Mouse (Mus musculus) small intestine, adult 2 months (tissue): ENCODE measurements around the gene 5730522E02Rik. TPM values are rescaled to one million over a fixed set of nuclear protein-coding genes. Genes with fewer than 3 reads are reported as not detected.

Experiments used
- H3K27ac ChIP-seq: fragments of 200-500 bp; 2 replicates; pipeline ENCODE4 v1.5.1; 2012; ENCODE audit warnings: low read depth, low read length, control low read depth, inconsistent platforms; ENCODE audit not compliant: insufficient read depth
- H3K27me3 ChIP-seq: fragments of 200-500 bp; 2 replicates; pipeline ENCODE4 v1.6.1; 2012; ENCODE audit warnings: mild to moderate bottlenecking, moderate library complexity, low read length, inconsistent platforms; ENCODE audit not compliant: control insufficient read depth, insufficient read depth
- H3K36me3 ChIP-seq: fragments of 200-500 bp; 2 replicates; pipeline ENCODE4 v1.6.1; 2012; ENCODE audit warnings: mild to moderate bottlenecking, low read length, control low read depth, inconsistent platforms; ENCODE audit not compliant: control insufficient read depth, insufficient read depth
- H3K4me1 ChIP-seq: fragments of 200-500 bp; 2 replicates; pipeline ENCODE4 v1.6.1; 2012; ENCODE audit warnings: low read length, inconsistent platforms, mixed read lengths; ENCODE audit not compliant: control insufficient read depth, insufficient read depth, insufficient read length
- H3K4me3 ChIP-seq: fragments of 200-500 bp; 2 replicates; pipeline ENCODE4 v1.5.1; 2012; ENCODE audit warnings: low read depth, mild to moderate bottlenecking, control low read depth, inconsistent platforms, low read length, moderate library complexity
- CTCF ChIP-seq: fragments of 200-500 bp; IDR thresholded peaks from 2 replicates; pipeline ENCODE4 v1.5.1; 2012; ENCODE audit warnings: low read depth, mild to moderate bottlenecking, control low read depth, inconsistent platforms, low read length, moderate library complexity, mixed read lengths; ENCODE audit not compliant: insufficient replicate concordance, insufficient read length; ENCODE audit errors: extremely low read depth
- POLR2A ChIP-seq: fragments of 200-500 bp; IDR thresholded peaks from 2 replicates; pipeline ENCODE4 v1.6.1; 2012; ENCODE audit warnings: low read depth, mild to moderate bottlenecking, control low read depth, inconsistent platforms, low read length, moderate library complexity
- WGBS: fragments of 180-500 bp; shearing (Covaris S2); methylation state at CpG from one replicate; pipeline ENCODE4 v1.1.7; 2018; 5-methylcytosine and 5-hydroxymethylcytosine counted together
- polyA plus RNA-seq: library from polyadenylated mRNA; depleted of rRNA; stranded (reverse); fragments of >200 nt; gene quantifications from 2 replicates; pipeline ENCODE4 v1.2.3, GENCODE M21; 2012

The 5730522E02Rik gene
- polyA plus RNA-seq, 1 experiment: not detected

- Histone ChIP-seq H3K4me1 (no peaks in the 10 kb centered on the region), H3K27ac (no peak overlapping the region), H3K27me3 (no peaks in the 10 kb centered on the region), H3K4me3 (no peak overlapping the region), H3K36me3 (no peaks in the 10 kb centered on the region)
- 67% methylated on average over 2 of the region's 2 CpGs for WGBS
- TF ChIP-seq CTCF: no peak
- no peak for TF ChIP-seq POLR2A
Measured at GRCm38 (mm10) chr11:26013527-26013926, 197.0 kb downstream of the 5730522E02Rik start.

- TF ChIP-seq POLR2A (no peak), CTCF (no peak)
- H3K27ac ChIP-seq: no peak overlapping the region
- no peaks in the 10 kb centered on the region for H3K36me3 ChIP-seq
- no peak overlapping the region for H3K4me3 ChIP-seq
- WGBS: 69% methylated on average over 4 of the region's 4 CpGs
- no peaks in the 10 kb centered on the region for H3K27me3 ChIP-seq
- no peaks in the 10 kb centered on the region for H3K4me1 ChIP-seq
Measured at GRCm38 (mm10) chr11:26004018-26004417, 206.5 kb downstream of the 5730522E02Rik start.

GRCm38 (mm10) chr11:25999738-26000137 lies 210.8 kb downstream of the 5730522E02Rik start:
- no peaks in the 10 kb centered on the region for H3K36me3 ChIP-seq
- no peak overlapping the region for H3K27ac ChIP-seq
- no peak overlapping the region for H3K4me3 ChIP-seq
- no peaks in the 10 kb centered on the region for H3K4me1 ChIP-seq
- no peak for TF ChIP-seq POLR2A
- TF ChIP-seq CTCF: no peak
- H3K27me3 ChIP-seq: no peaks in the 10 kb centered on the region
- 85% methylated on average over 5 of the region's 5 CpGs for WGBS

- H3K27ac ChIP-seq: no peak overlapping the region
- no peaks in the 10 kb centered on the region for H3K36me3 ChIP-seq
- TF ChIP-seq POLR2A (no peak), CTCF (no peak)
Measured at GRCm38 (mm10) chr11:25997469-25997868, 213.1 kb downstream of the 5730522E02Rik start.

GRCm38 (mm10) chr11:25994128-25994527 lies 216.4 kb downstream of the 5730522E02Rik start:
- no peak for TF ChIP-seq CTCF
- no peak for TF ChIP-seq POLR2A
- Histone ChIP-seq H3K36me3 (no peaks in the 10 kb centered on the region), H3K4me3 (no peak overlapping the region), H3K27ac (no peak overlapping the region), H3K27me3 (no peaks in the 10 kb centered on the region), H3K4me1 (no peaks in the 10 kb centered on the region)
- WGBS: 56% methylated on average over 2 of the region's 2 CpGs

More at GRCm38 (mm10) chr11:25997469-25997868, 213.1 kb downstream of the 5730522E02Rik start:
- H3K4me1 ChIP-seq: no peaks in the 10 kb centered on the region
- 87% methylated on average over 4 of the region's 4 CpGs for WGBS
- no peak overlapping the region for H3K4me3 ChIP-seq
- no peaks in the 10 kb centered on the region for H3K27me3 ChIP-seq

- 87% methylated on average over 1 of the region's 1 CpGs for WGBS
- H3K27ac ChIP-seq: no peak overlapping the region
- TF ChIP-seq CTCF (no peak), POLR2A (no peak)
- H3K36me3 ChIP-seq: no peaks in the 10 kb centered on the region
- H3K27me3 ChIP-seq: no peaks in the 10 kb centered on the region
- H3K4me1 ChIP-seq: no peaks in the 10 kb centered on the region
- H3K4me3 ChIP-seq: no peak overlapping the region
Measured at GRCm38 (mm10) chr11:25992216-25992615, 218.3 kb downstream of the 5730522E02Rik start.

GRCm38 (mm10) chr11:25978736-25979276 lies 231.8 kb downstream of the 5730522E02Rik start:
- no peaks in the 10 kb centered on the region for H3K27me3 ChIP-seq
- WGBS: 70% methylated on average over 5 of the region's 5 CpGs
- TF ChIP-seq POLR2A: no peak
- no peak for TF ChIP-seq CTCF

GRCm38 (mm10) chr11:25941504-25941903 lies 269.1 kb downstream of the 5730522E02Rik start:
- Histone ChIP-seq H3K4me1 (no peaks in the 10 kb centered on the region), H3K36me3 (no peaks in the 10 kb centered on the region), H3K27me3 (no peaks in the 10 kb centered on the region), H3K4me3 (no peak overlapping the region), H3K27ac (no peak overlapping the region)
- WGBS: 83% methylated on average over 5 of the region's 5 CpGs
- TF ChIP-seq POLR2A (no peak), CTCF (no peak)

More at GRCm38 (mm10) chr11:25978736-25979276, 231.8 kb downstream of the 5730522E02Rik start:
- H3K4me1 ChIP-seq: no peaks in the 10 kb centered on the region
- no peaks in the 10 kb centered on the region for H3K36me3 ChIP-seq
- H3K4me3 ChIP-seq: no peak overlapping the region
- no peak overlapping the region for H3K27ac ChIP-seq
